Mouse (Mus musculus) bone marrow macrophage, adult 2 months (primary cell): ENCODE data around the gene Mob3c.

Experiments used
- CTCF ChIP-seq: IDR thresholded peaks from 2 replicates; pipeline ENCODE4 v1.5.1; 2012; ENCODE audit warnings: low read depth, mild to moderate bottlenecking, low read length, moderate library complexity
- POLR2A ChIP-seq: IDR thresholded peaks from 2 replicates; pipeline ENCODE4 v1.6.1; 2012; ENCODE audit warnings: mild to moderate bottlenecking, low read depth, low read length, borderline replicate concordance

GRCm38 (mm10) chr4:115799981-115800380 is 27.9 kb upstream of the Mob3c start:
- TF ChIP-seq POLR2A (no peak), CTCF (no peak)
